Mouse (Mus musculus) cortical plate, adult 2 months (tissue): ENCODE results near the gene Gm13287.
"Not testable (repeated sequence)": the region's sequence is repeated elsewhere in the genome, so short reads cannot be mapped to it uniquely, and the experiment has no call there.

Experiments used
- CTCF ChIP-seq: fragments of 200-500 bp; IDR thresholded peaks from 2 replicates; pipeline ENCODE4 v1.5.1; 2011; ENCODE audit warnings: mild to moderate bottlenecking, control low read depth, low read length; ENCODE audit not compliant: insufficient read depth; ENCODE audit errors: extremely low read depth
- POLR2A ChIP-seq: fragments of 200-500 bp; IDR thresholded peaks from 2 replicates; pipeline ENCODE4 v1.6.1; 2011; ENCODE audit warnings: mild to moderate bottlenecking, low read length, control low read depth; ENCODE audit not compliant: insufficient read depth; ENCODE audit errors: extremely low read depth

DNA sequence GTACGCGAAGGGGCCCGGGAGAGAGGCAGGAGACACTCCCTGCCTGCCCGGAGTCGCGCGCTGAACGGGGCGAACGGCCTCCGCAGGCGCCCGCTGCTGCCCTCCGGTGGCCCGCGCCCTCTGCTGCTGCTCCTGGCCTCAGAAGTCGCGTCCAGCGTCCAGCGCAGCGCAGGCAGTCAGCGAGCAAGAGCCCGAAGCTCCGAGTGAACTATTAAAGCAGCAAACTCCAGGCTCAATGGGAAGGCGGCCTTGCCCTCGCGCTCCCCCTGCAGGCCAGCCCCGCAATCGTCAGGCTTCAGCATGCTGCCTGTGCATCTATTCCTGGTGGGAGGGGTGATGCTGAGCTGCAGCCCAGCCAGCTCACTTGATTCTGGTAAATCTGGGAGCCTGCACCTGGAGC, at the start of gene Gm13287:
- TF ChIP-seq CTCF, POLR2A: not testable (repeated sequence)
